Mouse (Mus musculus) thymus, adult 2 months (tissue): ENCODE results near the gene Fbxo8.

Source experiments
- CTCF ChIP-seq: fragments of 200-500 bp; IDR thresholded peaks from 2 replicates; pipeline ENCODE4 v1.5.1; 2012; ENCODE audit warnings: mild to moderate bottlenecking, control low read depth, low read length, moderate library complexity, borderline replicate concordance; ENCODE audit not compliant: control insufficient read depth, poor library complexity, insufficient read depth; ENCODE audit errors: extremely low read depth
- POLR2A ChIP-seq: fragments of 200-500 bp; IDR thresholded peaks from 2 replicates; pipeline ENCODE4 v1.6.1; 2012; ENCODE audit warnings: mild to moderate bottlenecking, low read length, control low read depth, moderate library complexity; ENCODE audit not compliant: control insufficient read depth, poor library complexity, insufficient read depth; ENCODE audit errors: extremely low read depth

- TF ChIP-seq POLR2A, result no peak
- no peak for TF ChIP-seq CTCF
These were observed 40.2 kb downstream of the Fbxo8 start for GRCm38 (mm10) chr8:56591084-56591483.
